Mouse (Mus musculus) layer of hippocampus, postnatal 36 days (tissue): ENCODE measurements at regions not wholly inside any gene's neighbourhood (a gene's known extent, or its start where the extent isn't known, plus 50 kb on each side); places are given as distances from the start of the nearest gene placed in this dataset.

Experiments
- DNase-seq, 2 experiments: peaks; one replicate each; pipeline ENCODE4 v3.0.0; 2022

- DNase-seq = no peak
Observed at GRCm38 (mm10) chr14:68447240-68447923, 846.7 kb downstream of the Synb start.

GRCm38 (mm10) chr14:68433326-68433725, 860.8 kb downstream of the Synb start:
- no peak for DNase-seq

DNA sequence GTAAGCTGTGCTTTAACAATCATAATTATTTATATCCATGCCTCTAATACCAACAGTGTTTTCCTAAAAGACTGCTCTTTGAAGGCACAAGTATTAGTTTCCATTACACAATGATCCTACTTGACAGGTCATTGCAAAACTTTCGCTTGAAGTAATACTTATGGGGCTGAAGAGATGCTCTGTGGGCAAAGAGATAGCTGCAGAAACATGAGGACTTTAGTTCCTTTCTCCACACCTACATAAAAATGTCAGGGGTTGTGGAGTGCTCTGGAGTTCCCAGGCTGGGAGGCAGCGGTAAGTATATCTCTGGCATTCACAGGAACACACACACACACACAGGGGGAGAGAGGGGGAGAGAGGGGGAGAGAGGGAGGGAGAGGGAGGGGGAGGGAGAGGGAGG, 862.0 kb downstream of the Synb start:
- no peak for DNase-seq

- DNase-seq = no peak
Observed at GRCm38 (mm10) chr14:68427235-68427634, 866.9 kb downstream of the Synb start.

DNA sequence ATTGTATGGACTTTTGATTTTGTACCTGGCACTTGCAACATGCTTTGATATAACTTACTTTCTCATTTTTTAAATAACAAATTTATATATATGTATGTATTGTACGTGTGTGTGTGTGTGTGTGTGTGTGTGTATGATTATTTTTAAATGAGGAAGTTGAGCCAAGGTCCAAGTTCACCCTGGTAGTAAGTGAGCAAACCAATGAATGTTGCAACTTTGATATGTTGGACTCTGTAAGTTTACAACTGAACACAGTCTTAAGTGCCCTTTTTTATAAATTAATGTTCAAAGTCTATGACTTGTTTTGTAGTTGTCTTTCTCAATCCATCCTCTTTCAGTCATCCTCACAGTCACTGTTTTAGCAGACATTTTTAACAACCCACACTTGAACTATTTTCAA, 901.7 kb downstream of the Synb start:
- no peak for DNase-seq

GRCm38 (mm10) chr14:68391875-68392274, 902.2 kb downstream of the Synb start:
- DNase-seq = no peak

GRCm38 (mm10) chr14:68381741-68382140, 912.4 kb downstream of the Synb start:
- peak in 1 of 2 experiments; percentile 9 for DNase-seq

DNA sequence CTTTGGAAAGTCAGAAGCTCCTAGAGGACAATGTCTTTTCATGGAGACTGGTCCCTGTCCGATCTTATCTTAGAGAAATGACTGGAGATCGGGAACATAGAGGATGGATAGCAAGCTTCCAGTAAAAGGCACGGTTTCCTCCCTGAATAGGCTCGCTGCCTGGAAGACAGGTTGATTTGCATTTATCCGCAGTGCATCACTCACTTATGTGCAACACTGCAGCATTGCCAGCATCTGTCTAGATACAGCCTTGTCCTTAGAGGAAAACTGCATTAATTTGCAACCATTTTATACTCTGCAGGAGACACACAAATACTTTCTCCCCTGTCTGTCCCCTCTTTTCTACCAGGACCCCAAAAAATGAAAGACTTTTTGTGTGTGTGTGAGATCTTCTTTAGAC, 926.4 kb downstream of the Synb start:
- no peak for DNase-seq

GRCm38 (mm10) chr14:68363892-68364291, 930.2 kb downstream of the Synb start:
- DNase-seq = no peak

GRCm38 (mm10) chr14:68361998-68362397, 932.1 kb downstream of the Synb start:
- no peak for DNase-seq

DNA sequence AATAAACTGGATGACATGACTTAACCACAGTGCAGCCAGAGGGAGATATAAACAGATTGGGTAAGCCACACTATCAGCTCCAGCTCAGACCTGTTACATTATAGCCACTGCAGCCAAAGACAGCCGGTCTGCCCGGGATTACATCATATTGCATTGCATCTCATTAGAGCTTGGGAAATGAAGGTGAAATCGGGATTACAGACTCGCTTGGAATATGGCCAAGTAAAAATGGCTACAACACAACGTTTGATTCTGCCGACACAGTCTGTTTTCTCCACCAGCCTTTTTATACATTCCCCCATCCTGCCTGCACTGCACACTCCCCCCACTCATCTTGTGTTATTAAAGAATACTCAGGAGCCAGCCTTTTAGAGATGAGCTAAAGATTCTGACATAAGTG, 932.6 kb downstream of the Synb start:
- no peak for DNase-seq

DNA sequence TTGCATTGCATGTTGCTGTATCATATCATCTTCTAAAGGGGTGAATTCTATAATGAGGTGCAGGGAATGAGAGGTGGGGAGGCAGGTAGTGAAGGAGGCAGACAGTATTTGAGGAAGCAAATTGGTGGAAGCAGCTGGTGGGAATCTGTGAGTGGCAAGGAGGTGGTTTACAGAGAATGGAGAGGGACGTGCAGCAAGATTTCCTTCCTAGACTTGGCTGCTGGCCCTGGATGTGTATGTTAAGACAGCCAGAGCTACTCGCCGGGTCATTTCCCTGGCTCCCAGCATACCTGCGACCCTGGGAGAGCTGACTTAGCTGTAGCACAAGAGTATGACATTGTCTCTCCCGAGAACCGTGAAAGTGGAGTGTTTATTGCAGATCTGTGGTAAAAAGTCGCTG, 937.7 kb downstream of the Synb start:
- DNase-seq = no peak

GRCm38 (mm10) chr14:68355462-68355905, 938.6 kb downstream of the Synb start:
- DNase-seq = no peak

DNA sequence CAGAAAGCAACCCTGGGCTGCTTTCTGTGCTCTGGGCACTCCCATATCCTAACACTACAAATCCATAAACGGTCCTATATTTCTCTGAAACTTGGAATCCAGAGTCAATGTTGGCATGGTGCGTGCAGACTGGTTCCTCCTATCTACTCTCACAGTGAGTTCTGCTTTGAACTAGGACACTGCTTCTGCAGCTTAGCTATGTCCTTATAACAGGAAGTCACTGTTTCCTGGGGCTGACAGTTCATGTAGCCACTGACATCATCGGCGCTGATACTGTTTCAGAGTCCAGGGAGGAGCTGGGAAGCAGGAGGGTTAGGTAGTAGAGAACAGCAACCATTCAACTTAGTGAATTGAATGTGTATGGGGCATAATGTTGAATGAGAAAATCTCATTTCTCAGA, 948.6 kb downstream of the Synb start:
- DNase-seq = no peak

- no peak for DNase-seq
Observed at GRCm38 (mm10) chr14:68344715-68345114, 949.4 kb downstream of the Synb start.

- DNase-seq = no peak
Observed at GRCm38 (mm10) chr14:68338440-68338839, 955.7 kb downstream of the Synb start.

- no peak for DNase-seq
Observed at GRCm38 (mm10) chr14:68325061-68325460, 969.0 kb downstream of the Synb start.

GRCm38 (mm10) chr14:68323008-68323407, 971.1 kb downstream of the Synb start:
- DNase-seq = no peak

DNA sequence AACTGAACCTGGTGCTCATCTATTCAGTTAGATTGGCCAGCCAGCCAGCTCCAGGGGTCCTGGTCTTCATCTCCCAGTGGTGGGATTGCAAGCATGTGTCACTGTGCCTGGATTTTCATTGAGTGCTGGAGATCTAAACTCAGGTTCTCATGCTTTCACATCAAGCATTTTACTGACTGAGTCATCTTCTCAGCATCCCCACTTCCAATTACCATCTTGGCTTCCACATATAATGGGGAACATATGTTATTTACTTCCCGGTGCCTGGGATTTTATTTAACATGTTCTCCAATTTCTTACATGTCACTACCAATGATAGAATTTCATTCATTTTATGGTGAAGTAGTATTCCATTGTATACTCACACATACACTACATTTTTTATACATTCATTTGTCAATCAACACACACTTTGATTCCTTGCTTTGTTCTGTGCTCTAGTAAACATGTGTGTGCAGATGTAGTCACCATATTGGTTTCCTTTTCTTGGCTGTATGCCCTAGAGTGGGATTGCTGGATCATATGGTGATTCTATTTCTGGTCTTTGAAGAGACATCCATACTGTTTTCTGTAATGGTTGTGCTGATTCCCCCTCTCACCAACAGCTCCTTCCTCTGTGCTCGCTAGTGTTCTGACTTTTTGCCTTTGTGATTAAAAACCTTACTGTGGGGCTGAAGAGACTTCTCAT, 986.0 kb downstream of the Synb start:
- DNase-seq = no peak

GRCm38 (mm10) chr14:68305166-68305565, 988.9 kb downstream of the Synb start:
- DNase-seq = no peak

- no peak for DNase-seq
Observed at GRCm38 (mm10) chr14:68301710-68302109, 992.4 kb downstream of the Synb start.

DNA sequence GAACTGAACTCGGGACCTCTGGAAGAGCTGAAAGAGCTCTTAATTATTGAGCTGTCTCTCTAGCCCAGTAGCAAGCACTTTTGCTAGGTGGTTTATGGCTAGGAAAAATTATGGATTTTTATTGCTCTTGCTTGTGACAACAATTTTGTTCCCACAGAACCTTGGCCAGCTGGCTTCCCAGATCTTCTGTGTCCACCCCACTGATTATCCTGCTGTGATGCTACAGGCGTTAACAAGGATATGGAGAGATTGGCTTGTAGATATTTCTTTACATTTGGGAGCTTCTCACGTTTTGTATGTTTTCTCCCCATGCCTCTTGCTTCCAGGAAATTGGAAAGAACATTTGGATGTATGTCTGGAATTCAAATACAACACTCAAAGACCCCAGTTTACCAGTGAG, 1008.6 kb downstream of the Synb start:
- DNase-seq = no peak

DNA sequence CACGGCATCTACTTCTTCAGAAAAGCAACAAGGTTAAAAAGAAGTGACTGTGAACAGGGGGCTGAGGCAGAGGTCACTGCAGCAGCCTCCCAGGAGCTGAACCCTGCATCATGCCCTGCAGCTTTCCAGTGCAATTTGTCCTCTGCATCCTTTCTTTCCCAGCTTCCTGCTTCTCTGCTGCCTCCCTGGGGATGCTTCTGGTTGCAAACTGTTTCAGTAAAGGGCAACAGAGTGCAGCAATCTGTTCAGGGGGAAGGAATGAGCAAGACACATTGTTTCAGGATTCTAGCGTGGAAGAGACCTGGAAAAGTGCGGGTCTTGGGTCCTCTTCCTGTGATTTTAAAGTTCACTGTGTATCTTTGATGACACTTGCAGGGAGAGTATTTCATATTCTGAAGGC, 1032.7 kb downstream of the Synb start:
- peak in 1 of 2 experiments; percentile 5 for DNase-seq

DNA sequence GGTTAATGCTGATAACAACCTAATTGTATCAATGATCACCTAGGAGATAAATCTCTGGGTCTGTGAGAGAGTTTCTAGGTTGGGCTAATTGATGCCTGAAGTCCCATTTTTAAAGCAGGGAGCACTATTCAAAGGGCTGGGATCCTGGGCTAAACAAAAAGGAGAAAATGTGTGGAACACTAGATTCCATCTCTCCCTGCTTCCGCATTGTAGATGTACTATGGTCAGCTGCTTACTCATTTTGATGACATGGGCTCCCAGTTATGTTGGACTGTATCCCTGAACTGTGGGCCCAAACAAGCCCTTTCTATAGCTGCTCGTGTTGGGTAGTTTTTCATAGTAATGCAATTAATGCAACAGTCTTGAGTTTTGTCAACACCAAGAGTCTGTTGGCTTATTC, 1047.1 kb downstream of the Synb start:
- DNase-seq = no peak
